Mouse (Mus musculus): Measurements from ENCODE around the gene Slc47a1.

The Slc47a1 gene

DNA sequence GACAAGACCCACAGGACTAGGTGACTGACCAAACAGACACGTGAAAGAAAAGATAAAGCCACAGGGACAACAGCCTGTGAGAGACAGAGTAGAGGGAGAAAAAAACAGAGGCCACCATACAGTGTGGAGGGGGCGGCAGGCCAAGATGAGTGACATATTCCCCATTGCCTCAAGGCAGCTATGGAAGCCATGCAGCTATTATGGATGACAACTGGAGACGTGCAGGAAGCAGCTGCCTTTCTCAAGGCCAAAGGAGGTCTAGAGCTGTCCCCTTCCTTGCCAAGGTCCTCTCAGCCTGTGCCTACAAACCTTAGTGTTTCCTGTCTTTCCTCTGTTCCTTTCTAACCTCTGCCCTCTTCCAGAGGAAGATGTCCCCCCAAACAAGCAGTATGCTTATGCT is 12.2 kb downstream of the Slc47a1 start:
- no peak for TF ChIP-seq CTCF (conservative IDR thresholded peaks at IDR 0.05; ENCODE audit: low read length)
- no peak for TF ChIP-seq NANOG (IDR thresholded peaks at IDR 0.05; ENCODE audit: borderline replicate concordance, low read length)
- TF ChIP-seq POU5F1 (IDR thresholded peaks at IDR 0.05; ENCODE audit: borderline replicate concordance, low read length), result no peak
- peaks cover 36% of the 10 kb centered on the region for H3K4me1 ChIP-seq (replicated peaks; ENCODE audit: low read depth, low read length)

GRCm38 (mm10) chr11:61364096-61364495 is 14.0 kb downstream of the Slc47a1 start:
- TF ChIP-seq CTCF (conservative IDR thresholded peaks at IDR 0.05; ENCODE audit: low read length) (no peak), NANOG (IDR thresholded peaks at IDR 0.05; ENCODE audit: borderline replicate concordance, low read length) (no peak), POU5F1 (IDR thresholded peaks at IDR 0.05; ENCODE audit: borderline replicate concordance, low read length) (no peak)
- 0 out of 2 replicates have a peak overlapping the region, but pooled peaks have one; percentile 32 for H3K4me3 ChIP-seq (replicated peaks; ENCODE audit: low read length)

More for the DNA sequence above, 12.2 kb downstream of the Slc47a1 start:
- Histone ChIP-seq H3K4me3 (replicated peaks; ENCODE audit: low read length) (no peak overlapping the region), H3K9me3 (ENCODE audit: low read length) (no peaks in the 10 kb centered on the region), H3K36me3 (ENCODE audit: insufficient read depth, low read length) (no peaks in the 10 kb centered on the region), H3K27me3 (ENCODE audit: insufficient read depth, low read length) (0 out of 2 replicates have a peak, but pooled peaks cover 14% of the 10 kb centered on the region)

GRCm38 (mm10) chr11:61361515-61362190 is 16.5 kb downstream of the Slc47a1 start:
- peaks cover 26% of the 10 kb centered on the region for H3K36me3 ChIP-seq (ENCODE audit: insufficient read depth, low read length)
- no peaks in the 10 kb centered on the region for H3K9me3 ChIP-seq (ENCODE audit: low read length)
- H3K4me3 ChIP-seq (replicated peaks; ENCODE audit: low read length), result peak overlapping the region; percentile 72
- H3K4me1 ChIP-seq (replicated peaks; ENCODE audit: low read depth, low read length), result peaks cover 40% of the 10 kb centered on the region
- peak; percentile 51; the same call in 1 of the 2 replicates for TF ChIP-seq POU5F1 (IDR thresholded peaks at IDR 0.05; ENCODE audit: borderline replicate concordance, low read length)
- TF ChIP-seq NANOG (IDR thresholded peaks at IDR 0.05; ENCODE audit: borderline replicate concordance, low read length), result peak; percentile 39; the same call in 1 of the 2 replicates
- TF ChIP-seq CTCF (conservative IDR thresholded peaks at IDR 0.05; ENCODE audit: low read length), result no peak
- H3K27me3 ChIP-seq (ENCODE audit: insufficient read depth, low read length), result no peaks in the 10 kb centered on the region; the same call in 1 of the 2 replicates

More at GRCm38 (mm10) chr11:61364096-61364495, 14.0 kb downstream of the Slc47a1 start:
- peaks cover 36% of the 10 kb centered on the region for H3K4me1 ChIP-seq (replicated peaks; ENCODE audit: low read depth, low read length)
- no peaks in the 10 kb centered on the region for H3K27me3 ChIP-seq (ENCODE audit: insufficient read depth, low read length)
- H3K9me3 ChIP-seq (ENCODE audit: low read length), result no peaks in the 10 kb centered on the region
- peaks cover 9% of the 10 kb centered on the region for H3K36me3 ChIP-seq (ENCODE audit: insufficient read depth, low read length)

- Histone ChIP-seq H3K36me3 (ENCODE audit: insufficient read depth, low read length) (peaks cover 42% of the 10 kb centered on the region), H3K27me3 (ENCODE audit: insufficient read depth, low read length) (no peaks in the 10 kb centered on the region; the same call in 1 of the 2 replicates), H3K9me3 (ENCODE audit: low read length) (no peaks in the 10 kb centered on the region), H3K4me1 (replicated peaks; ENCODE audit: low read depth, low read length) (peaks cover 24% of the 10 kb centered on the region), H3K4me3 (replicated peaks; ENCODE audit: low read length) (no peak overlapping the region)
- TF ChIP-seq CTCF (conservative IDR thresholded peaks at IDR 0.05; ENCODE audit: low read length) (no peak), NANOG (IDR thresholded peaks at IDR 0.05; ENCODE audit: borderline replicate concordance, low read length) (no peak), POU5F1 (IDR thresholded peaks at IDR 0.05; ENCODE audit: borderline replicate concordance, low read length) (no peak)
Measured at GRCm38 (mm10) chr11:61356600-61356999, 21.5 kb downstream of the Slc47a1 start.

- Histone ChIP-seq H3K9me3 (ENCODE audit: low read length) (no peaks in the 10 kb centered on the region), H3K4me1 (replicated peaks; ENCODE audit: low read depth, low read length) (peaks cover 19% of the 10 kb centered on the region), H3K36me3 (ENCODE audit: insufficient read depth, low read length) (peaks cover 42% of the 10 kb centered on the region), H3K27me3 (ENCODE audit: insufficient read depth, low read length) (no peaks in the 10 kb centered on the region; the same call in 1 of the 2 replicates), H3K4me3 (replicated peaks; ENCODE audit: low read length) (no peak overlapping the region)
- TF ChIP-seq POU5F1 (IDR thresholded peaks at IDR 0.05; ENCODE audit: borderline replicate concordance, low read length), result no peak
- TF ChIP-seq NANOG (IDR thresholded peaks at IDR 0.05; ENCODE audit: borderline replicate concordance, low read length), result no peak
- TF ChIP-seq CTCF (conservative IDR thresholded peaks at IDR 0.05; ENCODE audit: low read length), result no peak
Measured at GRCm38 (mm10) chr11:61356111-61356510, 22.0 kb downstream of the Slc47a1 start.

GRCm38 (mm10) chr11:61355351-61355750 is 22.8 kb downstream of the Slc47a1 start:
- H3K4me1 ChIP-seq (replicated peaks; ENCODE audit: low read depth, low read length), result peaks cover 19% of the 10 kb centered on the region

DNA sequence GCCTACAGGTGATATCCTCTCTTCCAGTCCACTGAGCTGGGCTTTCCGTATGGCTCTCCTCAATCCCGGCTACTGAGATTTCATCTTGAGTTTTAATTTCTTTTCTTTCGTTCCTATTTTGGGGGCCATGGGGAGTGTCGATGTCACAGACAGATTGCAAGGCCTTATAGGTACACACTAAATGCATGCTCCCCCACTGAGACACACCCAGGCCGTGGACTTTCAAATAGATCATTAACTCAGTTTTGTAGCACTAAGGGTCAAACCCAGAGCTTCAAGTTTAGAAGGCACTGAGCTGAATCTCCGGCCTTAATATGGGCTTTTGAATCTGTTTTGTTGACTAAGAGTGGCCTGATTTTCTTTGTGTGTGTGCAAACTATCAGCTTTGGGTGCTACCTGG is 23.8 kb downstream of the Slc47a1 start:
- Histone ChIP-seq H3K27me3 (ENCODE audit: insufficient read depth, low read length) (no peaks in the 10 kb centered on the region; the same call in 1 of the 2 replicates), H3K4me3 (replicated peaks; ENCODE audit: low read length) (no peak overlapping the region), H3K4me1 (replicated peaks; ENCODE audit: low read depth, low read length) (peaks cover 19% of the 10 kb centered on the region), H3K9me3 (ENCODE audit: low read length) (no peaks in the 10 kb centered on the region), H3K36me3 (ENCODE audit: insufficient read depth, low read length) (peaks cover 35% of the 10 kb centered on the region)
- TF ChIP-seq NANOG (IDR thresholded peaks at IDR 0.05; ENCODE audit: borderline replicate concordance, low read length) (no peak), POU5F1 (IDR thresholded peaks at IDR 0.05; ENCODE audit: borderline replicate concordance, low read length) (no peak), CTCF (conservative IDR thresholded peaks at IDR 0.05; ENCODE audit: low read length) (no peak)

More at GRCm38 (mm10) chr11:61355351-61355750, 22.8 kb downstream of the Slc47a1 start:
- Histone ChIP-seq H3K4me3 (replicated peaks; ENCODE audit: low read length) (no peak overlapping the region), H3K27me3 (ENCODE audit: insufficient read depth, low read length) (no peaks in the 10 kb centered on the region; the same call in 1 of the 2 replicates), H3K9me3 (ENCODE audit: low read length) (no peaks in the 10 kb centered on the region), H3K36me3 (ENCODE audit: insufficient read depth, low read length) (peaks cover 42% of the 10 kb centered on the region)
- no peak for TF ChIP-seq NANOG (IDR thresholded peaks at IDR 0.05; ENCODE audit: borderline replicate concordance, low read length)
- no peak for TF ChIP-seq CTCF (conservative IDR thresholded peaks at IDR 0.05; ENCODE audit: low read length)
- no peak for TF ChIP-seq POU5F1 (IDR thresholded peaks at IDR 0.05; ENCODE audit: borderline replicate concordance, low read length)

DNA sequence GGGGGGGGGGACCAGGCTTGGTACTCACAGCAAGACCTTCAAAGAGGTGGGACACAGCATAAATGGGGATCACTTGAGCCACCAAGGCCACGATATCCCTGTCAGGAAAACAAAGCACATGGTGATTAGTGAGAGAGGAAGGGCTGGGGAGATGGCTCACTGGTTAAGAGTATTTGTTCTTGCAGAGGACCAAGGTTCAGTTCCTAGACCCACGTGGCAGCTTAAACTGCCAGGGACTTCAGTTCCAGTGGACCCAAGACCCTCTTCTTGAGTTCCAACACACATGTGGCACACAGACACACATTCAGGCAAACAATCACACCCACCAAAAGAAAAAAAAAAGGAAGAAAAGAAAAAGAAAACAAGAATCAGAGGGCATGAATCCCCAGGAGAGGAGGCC is 25.1 kb downstream of the Slc47a1 start:
- Histone ChIP-seq H3K9me3 (ENCODE audit: low read length) (no peaks in the 10 kb centered on the region), H3K4me3 (replicated peaks; ENCODE audit: low read length) (no peak overlapping the region)
- TF ChIP-seq NANOG (IDR thresholded peaks at IDR 0.05; ENCODE audit: borderline replicate concordance, low read length) (no peak), POU5F1 (IDR thresholded peaks at IDR 0.05; ENCODE audit: borderline replicate concordance, low read length) (no peak), CTCF (conservative IDR thresholded peaks at IDR 0.05; ENCODE audit: low read length) (no peak)

More for the DNA sequence above, 25.1 kb downstream of the Slc47a1 start:
- Histone ChIP-seq H3K4me1 (replicated peaks; ENCODE audit: low read depth, low read length) (peaks cover 19% of the 10 kb centered on the region), H3K36me3 (ENCODE audit: insufficient read depth, low read length) (peaks cover 29% of the 10 kb centered on the region), H3K27me3 (ENCODE audit: insufficient read depth, low read length) (peaks cover 4% of the 10 kb centered on the region)
